Mouse (Mus musculus) forebrain, postnatal 0 days (tissue): ENCODE data around the gene Gpr176. TPM values are rescaled to one million over a fixed set of nuclear protein-coding genes. Genes with fewer than 3 reads are reported as not detected.

ENCODE experiments used
- ATAC-seq: fragments of 200-750 bp; cut with Nextera tagmentation; 2 replicates; pipeline ENCODE4 v1.8.0; 2017; ENCODE audit warnings: mild to moderate bottlenecking, moderate library complexity
- DNase-seq: peaks from one replicate; pipeline ENCODE4 v3.0.0-alpha.2; 2015
- H3K27ac ChIP-seq: fragments of 300-500 bp; sonication (generic); 2 replicates; pipeline ENCODE4 v1.5.1; 2014; ENCODE audit warnings: low read depth, mild to moderate bottlenecking, antibody characterized with exemption, low read length, moderate library complexity, mixed read lengths
- H3K27me3 ChIP-seq: fragments of 300-500 bp; sonication (generic); 2 replicates; pipeline ENCODE4 v1.6.1; 2014; ENCODE audit warnings: mild to moderate bottlenecking, low read length, mixed read lengths; ENCODE audit not compliant: insufficient read depth
- H3K36me3 ChIP-seq: fragments of 300-500 bp; sonication (generic); 2 replicates; pipeline ENCODE4 v1.6.1; 2014; ENCODE audit warnings: mild to moderate bottlenecking, moderate library complexity; ENCODE audit not compliant: insufficient read depth
- H3K4me1 ChIP-seq: fragments of 300-500 bp; sonication (generic); 2 replicates; pipeline ENCODE4 v1.6.1; 2014; ENCODE audit warnings: antibody characterized with exemption; ENCODE audit not compliant: insufficient read depth
- H3K4me2 ChIP-seq: fragments of 300-500 bp; sonication (generic); 2 replicates; pipeline ENCODE4 v1.6.1; 2014; ENCODE audit warnings: low read depth, mild to moderate bottlenecking, moderate library complexity
- H3K4me3 ChIP-seq: fragments of 300-500 bp; sonication (generic); 2 replicates; pipeline ENCODE4 v1.5.1; 2014; ENCODE audit warnings: low read depth, low read length, mixed read lengths
- H3K9ac ChIP-seq: fragments of 300-500 bp; sonication (generic); 2 replicates; pipeline ENCODE4 v1.6.1; 2014; ENCODE audit warnings: mild to moderate bottlenecking
- H3K9me3 ChIP-seq: fragments of 300-500 bp; sonication (generic); 2 replicates; pipeline ENCODE4 v1.6.1; 2016; ENCODE audit warnings: low read length
- CTCF ChIP-seq: sonication (generic); IDR thresholded peaks from 2 replicates; pipeline ENCODE4 v1.5.1; 2016; ENCODE audit warnings: antibody characterized with exemption, control low read depth, low read depth
- WGBS: fragments of 180-500 bp; shearing (Covaris S2); extraction: QIAGEN DNeasy Blood & Tissue Kit; methylation state at CpG from one replicate; pipeline ENCODE4 v1.1.7; 2014; 5-methylcytosine and 5-hydroxymethylcytosine counted together
- microRNA-seq, 2 experiments: library from miRNA; unstranded; fragments of <30 nt; microRNA quantifications; one replicate each; pipeline ENCODE4; 2016
- polyA plus RNA-seq: library from polyadenylated mRNA; unstranded; fragments of >200 nt; fragmentation: Nextera tagmentation; extraction: Ambion mirVana; gene quantifications from 2 replicates; pipeline ENCODE4 v1.2.1, GENCODE M21; 2015
- total RNA-seq: library from RNA; depleted of rRNA; stranded (reverse); fragments of >200 nt; gene quantifications from 2 replicates; pipeline ENCODE4 v1.2.3, GENCODE M21; 2014; rRNA removed

Gene Gpr176
- total and polyA plus RNA-seq, 2 experiments from 2014 or later: 8.3 to 11.0 TPM

DNA sequence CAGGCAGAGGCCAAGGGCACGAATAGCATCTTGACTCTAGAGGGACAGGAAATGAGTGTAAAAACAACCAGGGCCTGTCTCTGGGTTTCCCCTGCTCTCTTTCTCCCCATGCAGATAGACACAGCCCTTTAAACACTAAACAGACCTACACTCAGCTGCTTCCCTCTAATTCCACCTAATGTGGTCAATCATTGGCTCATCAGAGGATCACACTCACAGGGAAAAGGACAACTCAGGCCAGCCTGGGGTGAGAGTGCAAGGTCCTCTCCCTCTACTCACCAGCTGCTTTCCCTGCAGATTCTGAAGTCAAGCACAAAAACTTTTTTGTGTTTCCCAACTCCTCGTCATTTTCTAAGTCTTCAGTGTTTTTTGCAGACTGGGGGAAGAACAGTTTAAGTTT, 125.2 kb downstream of the Gpr176 start:
- Histone ChIP-seq H3K4me3 (no peak overlapping the region), H3K4me1 (no peaks in the 10 kb centered on the region), H3K27me3 (no peaks in the 10 kb centered on the region), H3K4me2 (no peak overlapping the region), H3K27ac (no peak overlapping the region), H3K9ac (no peak overlapping the region), H3K9me3 (no peaks in the 10 kb centered on the region), H3K36me3 (no peaks in the 10 kb centered on the region)
- TF ChIP-seq CTCF: no peak
- DNase-seq: no peak
- no peak for ATAC-seq
- WGBS: 61% methylated on average over 2 of the region's 2 CpGs

DNA sequence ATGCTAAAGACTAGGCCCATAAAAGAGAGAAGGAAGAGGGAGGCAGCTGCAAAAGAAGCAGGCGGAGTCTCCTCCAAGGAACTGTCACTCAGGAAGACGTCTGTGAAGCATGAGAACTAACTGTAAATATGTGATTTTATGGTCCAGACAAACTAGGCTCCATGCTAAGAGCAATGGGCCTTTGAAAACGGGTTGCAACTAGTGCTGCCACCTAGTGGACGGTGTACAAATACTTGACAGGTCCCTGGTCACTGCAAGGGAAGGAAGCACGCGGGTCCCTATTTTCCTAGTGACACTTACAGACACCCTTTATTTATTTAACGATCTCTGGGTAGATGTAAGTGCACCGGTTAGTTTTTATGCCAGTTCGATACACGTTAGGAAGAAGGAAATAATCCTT, 127.3 kb downstream of the Gpr176 start:
- WGBS: 11% methylated on average over 10 of the region's 10 CpGs
- no peaks in the 10 kb centered on the region for H3K9me3 ChIP-seq
- DNase-seq (peak; percentile 82), ATAC-seq (peak; percentile 68; the same call in 1 of the 2 replicates)
- no peaks in the 10 kb centered on the region for H3K4me1 ChIP-seq
- peak; percentile 88 for TF ChIP-seq CTCF
- no peaks in the 10 kb centered on the region for H3K27me3 ChIP-seq
- H3K9ac ChIP-seq: no peak overlapping the region
- H3K36me3 ChIP-seq: no peaks in the 10 kb centered on the region
- H3K27ac ChIP-seq: no peak overlapping the region
- no peak overlapping the region for H3K4me3 ChIP-seq
- H3K4me2 ChIP-seq: no peak overlapping the region

DNA sequence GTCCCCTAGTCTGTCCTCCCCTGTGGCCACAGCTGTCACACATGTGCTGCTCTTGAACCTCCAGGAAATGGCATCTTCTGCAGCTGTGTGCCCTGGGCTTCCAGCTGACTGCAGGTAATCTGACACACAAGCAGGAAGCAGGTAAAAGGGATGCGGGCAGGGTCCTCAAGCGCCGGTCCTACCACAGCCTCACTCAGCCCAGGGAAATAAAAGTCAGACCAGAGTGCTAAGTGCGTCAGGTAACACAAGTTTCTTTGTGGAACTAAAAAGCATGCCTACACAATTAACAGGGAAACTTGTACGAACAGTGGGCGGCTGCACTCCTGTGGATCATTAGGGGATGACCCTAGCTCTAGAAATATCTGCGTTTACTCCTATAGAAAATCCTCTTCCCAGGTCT, 137.0 kb downstream of the Gpr176 start:
- H3K9ac ChIP-seq: no peak overlapping the region
- H3K4me3 ChIP-seq: no peak overlapping the region
- no peaks in the 10 kb centered on the region for H3K36me3 ChIP-seq
- no peaks in the 10 kb centered on the region for H3K4me1 ChIP-seq
- H3K9me3 ChIP-seq: no peaks in the 10 kb centered on the region
- WGBS: 83% methylated on average over 7 of the region's 7 CpGs
- no peaks in the 10 kb centered on the region for H3K27me3 ChIP-seq
- H3K4me2 ChIP-seq: no peak overlapping the region
- no peak for TF ChIP-seq CTCF
- ATAC-seq: no peak
- no peak for DNase-seq
- no peak overlapping the region for H3K27ac ChIP-seq

DNA sequence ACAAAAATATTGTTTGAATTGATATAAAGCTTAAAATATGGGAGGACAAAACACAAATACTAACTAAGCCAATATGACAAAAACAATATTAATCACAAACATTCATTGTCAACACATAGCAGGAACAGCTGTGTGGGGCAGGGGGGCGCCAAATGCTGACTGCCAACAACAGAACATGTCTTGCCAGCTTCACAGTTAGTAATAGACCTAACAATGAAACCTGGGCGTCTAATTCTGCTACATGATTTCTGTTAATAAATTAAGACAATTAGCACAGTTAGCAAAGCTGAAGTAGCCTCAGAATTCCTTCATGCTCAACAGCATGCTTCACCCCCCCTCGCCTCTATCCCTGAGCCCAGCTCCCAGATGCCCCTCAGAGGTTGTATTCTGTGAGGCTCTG, 137.6 kb downstream of the Gpr176 start:
- H3K9ac ChIP-seq: no peak overlapping the region
- no peak overlapping the region for H3K4me2 ChIP-seq
- 44% methylated on average over 3 of the region's 3 CpGs for WGBS
- H3K36me3 ChIP-seq: no peaks in the 10 kb centered on the region
- peak; percentile 29 for DNase-seq
- H3K27ac ChIP-seq: no peak overlapping the region
- H3K4me3 ChIP-seq: no peak overlapping the region
- ATAC-seq: peak; percentile 61
- no peak for TF ChIP-seq CTCF
- H3K27me3 ChIP-seq: no peaks in the 10 kb centered on the region
- no peaks in the 10 kb centered on the region for H3K9me3 ChIP-seq
- no peaks in the 10 kb centered on the region for H3K4me1 ChIP-seq

DNA sequence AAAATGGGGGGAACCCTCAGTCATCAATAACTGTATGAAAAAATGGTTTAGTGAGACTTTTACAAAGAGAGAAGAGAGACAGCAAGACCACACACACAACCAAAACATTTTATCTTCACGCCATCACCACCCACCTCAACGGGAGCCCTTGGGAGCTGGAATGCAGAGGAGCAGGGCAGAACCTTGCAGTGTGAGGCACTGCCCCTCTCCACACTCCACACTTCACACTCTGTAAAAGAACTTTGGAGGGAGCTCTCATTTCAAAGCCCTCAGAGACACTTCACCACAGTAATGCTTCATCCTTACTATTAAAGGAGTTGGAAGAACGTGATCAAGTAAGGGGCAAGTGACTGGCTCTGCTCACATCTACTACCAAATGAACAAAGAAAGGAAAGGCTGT, 142.7 kb downstream of the Gpr176 start:
- ATAC-seq (no peak), DNase-seq (no peak)
- H3K27me3 ChIP-seq: no peaks in the 10 kb centered on the region
- H3K4me1 ChIP-seq: no peaks in the 10 kb centered on the region
- H3K27ac ChIP-seq: no peak overlapping the region
- 80% methylated on average over 3 of the region's 3 CpGs for WGBS
- H3K36me3 ChIP-seq: no peaks in the 10 kb centered on the region
- no peak overlapping the region for H3K4me2 ChIP-seq
- H3K4me3 ChIP-seq: no peak overlapping the region
- no peak for TF ChIP-seq CTCF
- no peak overlapping the region for H3K9ac ChIP-seq
- no peaks in the 10 kb centered on the region for H3K9me3 ChIP-seq

DNA sequence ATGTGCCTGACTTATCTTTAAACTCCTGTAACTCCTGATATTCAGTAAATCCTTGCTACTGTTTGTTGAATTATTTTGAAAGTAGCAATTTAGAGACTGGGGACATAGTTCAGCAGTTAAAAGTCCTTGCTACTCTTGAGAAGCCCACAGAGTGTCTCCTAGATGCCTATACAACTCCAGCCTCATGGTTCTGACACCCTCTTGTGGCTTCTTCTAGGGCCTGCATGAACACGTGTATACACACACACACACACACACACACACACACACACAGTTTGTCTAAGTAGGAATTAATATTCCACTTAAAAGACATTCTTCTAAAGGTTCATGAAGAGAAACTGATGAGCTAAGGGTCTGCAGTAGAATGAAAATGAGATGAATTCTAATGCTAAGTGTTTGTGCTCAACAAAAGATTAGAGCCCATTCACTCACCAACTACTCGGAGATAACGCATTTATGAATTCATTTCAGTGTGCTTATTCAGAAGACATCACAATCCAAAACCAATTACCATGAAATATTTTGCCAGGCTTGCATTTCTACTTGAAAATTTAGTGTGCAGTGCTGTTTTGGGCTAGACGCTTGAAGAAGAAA, 144.6 kb downstream of the Gpr176 start:
- peak; percentile 44 for TF ChIP-seq CTCF
- H3K27me3 ChIP-seq: no peaks in the 10 kb centered on the region
- H3K27ac ChIP-seq: no peak overlapping the region
- ATAC-seq (peak; percentile 88), DNase-seq (peak; percentile 45)
- no peaks in the 10 kb centered on the region for H3K9me3 ChIP-seq
- H3K4me1 ChIP-seq: no peaks in the 10 kb centered on the region
- H3K36me3 ChIP-seq: no peaks in the 10 kb centered on the region
- no peak overlapping the region for H3K4me2 ChIP-seq
- WGBS: 43% methylated on average over 4 of the region's 4 CpGs
- no peak overlapping the region for H3K9ac ChIP-seq
- H3K4me3 ChIP-seq: no peak overlapping the region

Small RNA genes lying within 50 kb of the gene (microRNA-seq; reads per million reads assigned to microRNA genes)
- 0 reads per million in 2 experiments for gene Gm22800

Other genes with a start within 250 kb of the Gpr176 start
- gene Fsip1, start 116.5 kb downstream of the Gpr176 start, total RNA-seq: 2.9 and 3.7 TPM in 2 replicates
- 4.0 and 5.7 TPM in 2 replicates for gene Fsip1, start 116.5 kb downstream of the Gpr176 start, polyA plus RNA-seq
- 13.7 and 16.4 TPM in 2 replicates for gene Eif2ak4, start 15.2 kb upstream of the Gpr176 start, total RNA-seq
- 5.1 and 6.2 TPM in 2 replicates for gene Eif2ak4, start 15.2 kb upstream of the Gpr176 start, polyA plus RNA-seq
- 180 and 252 TPM in 2 replicates for gene Srp14, start 106.3 kb upstream of the Gpr176 start, total RNA-seq
- gene Srp14, start 106.3 kb upstream of the Gpr176 start, polyA plus RNA-seq: 357 and 411 TPM in 2 replicates
- 5.3 and 6.6 TPM in 2 replicates for gene Bmf, start 176.3 kb upstream of the Gpr176 start, total RNA-seq
- 1.2 and 1.3 TPM in 2 replicates for gene Bmf, start 176.3 kb upstream of the Gpr176 start, polyA plus RNA-seq
- gene Bub1b, start 224.8 kb upstream of the Gpr176 start, total RNA-seq: 10.1 and 11.9 TPM in 2 replicates
- gene Bub1b, start 224.8 kb upstream of the Gpr176 start, polyA plus RNA-seq: 6.5 and 7.2 TPM in 2 replicates